Mouse (Mus musculus) hindbrain, embryonic 15.5 days (tissue): Measurements from ENCODE around the gene Wdr83. TPM values are rescaled to one million over a fixed set of nuclear protein-coding genes. Genes with fewer than 3 reads are reported as not detected.
A peak's percentile ranks its signal among the peaks of the same experiment; 100 is the strongest.

Source experiments
- ATAC-seq: fragments of 200-750 bp; cut with Nextera tagmentation; 2 replicates; pipeline ENCODE4 v1.8.0; 2017; ENCODE audit warnings: low read depth, moderate number of reproducible peaks, moderate TSS enrichment; ENCODE audit not compliant: low FRiP score
- H3K27ac ChIP-seq: fragments of 300-500 bp; sonication (generic); replicated peaks from 2 replicates; pipeline ENCODE4 v1.5.1; 2015; ENCODE audit warnings: mild to moderate bottlenecking, inconsistent platforms
- H3K27me3 ChIP-seq: fragments of 300-500 bp; sonication (generic); 2 replicates; pipeline ENCODE4 v1.6.1; 2015; ENCODE audit warnings: control low read depth, inconsistent platforms
- H3K36me3 ChIP-seq: fragments of 300-500 bp; sonication (generic); 2 replicates; pipeline ENCODE4 v1.6.1; 2015; ENCODE audit warnings: control low read depth, inconsistent platforms
- H3K4me1 ChIP-seq: fragments of 300-500 bp; sonication (generic); replicated peaks from 2 replicates; pipeline ENCODE4 v1.6.1; 2015; ENCODE audit warnings: control low read depth, inconsistent platforms
- H3K4me2 ChIP-seq: fragments of 300-500 bp; sonication (generic); 2 replicates; pipeline ENCODE4 v1.6.1; 2015; ENCODE audit warnings: moderate library complexity, mild to moderate bottlenecking, inconsistent platforms
- H3K4me3 ChIP-seq: fragments of 300-500 bp; sonication (generic); 2 replicates; pipeline ENCODE4 v1.5.1; 2015; ENCODE audit warnings: mild to moderate bottlenecking, inconsistent platforms
- H3K9ac ChIP-seq: fragments of 300-500 bp; sonication (generic); 2 replicates; pipeline ENCODE4 v1.6.1; 2015; ENCODE audit warnings: inconsistent platforms
- H3K9me3 ChIP-seq: fragments of 300-500 bp; sonication (generic); 2 replicates; pipeline ENCODE4 v1.6.1; 2016; ENCODE audit warnings: control low read depth, inconsistent platforms
- WGBS: fragments of 180-500 bp; shearing (Covaris S2); methylation state at CpG from one replicate; pipeline ENCODE4 v1.1.7; 2015; 5-methylcytosine and 5-hydroxymethylcytosine counted together
- polyA plus RNA-seq: library from polyadenylated mRNA; unstranded; fragments of >200 nt; fragmentation: Nextera tagmentation; extraction: Ambion mirVana; gene quantifications from 2 replicates; pipeline ENCODE4 v1.2.1, GENCODE M21; 2015

Gene Wdr83
- polyA plus RNA-seq, 1 experiment from 2014 or later = 47.2 TPM

DNA sequence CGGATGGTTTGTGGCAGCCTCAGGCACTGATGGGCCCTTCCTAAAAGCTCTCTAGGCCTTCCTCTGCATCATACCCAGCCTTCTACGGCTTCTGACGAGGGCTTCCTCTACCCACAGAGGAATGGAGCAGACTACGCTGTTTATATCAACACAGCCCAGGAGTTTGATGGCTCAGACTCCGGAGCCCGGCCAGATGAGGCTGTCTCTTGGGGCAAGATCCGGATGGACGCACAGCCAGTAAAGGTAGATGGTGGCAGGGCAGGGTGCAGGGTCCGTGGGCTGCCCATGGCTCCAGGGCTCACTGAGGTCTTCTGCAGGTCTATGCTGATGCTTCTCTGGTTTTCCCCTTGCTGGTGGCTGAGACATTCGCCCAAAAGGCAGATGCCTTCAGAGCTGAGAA, 6.5 kb downstream of the Wdr83 start:
- H3K4me3 ChIP-seq = no peak overlapping the region
- ATAC-seq = no peak
- H3K36me3 ChIP-seq = peaks cover 47% of the 10 kb centered on the region
- WGBS = 96% methylated on average over 10 of the region's 10 CpGs
- no peaks in the 10 kb centered on the region for H3K9me3 ChIP-seq
- no peaks in the 10 kb centered on the region for H3K27me3 ChIP-seq
- H3K4me1 ChIP-seq = peaks cover 24% of the 10 kb centered on the region
- H3K4me2 ChIP-seq = no peak overlapping the region
- H3K27ac ChIP-seq = no peak overlapping the region
- no peak overlapping the region for H3K9ac ChIP-seq

DNA sequence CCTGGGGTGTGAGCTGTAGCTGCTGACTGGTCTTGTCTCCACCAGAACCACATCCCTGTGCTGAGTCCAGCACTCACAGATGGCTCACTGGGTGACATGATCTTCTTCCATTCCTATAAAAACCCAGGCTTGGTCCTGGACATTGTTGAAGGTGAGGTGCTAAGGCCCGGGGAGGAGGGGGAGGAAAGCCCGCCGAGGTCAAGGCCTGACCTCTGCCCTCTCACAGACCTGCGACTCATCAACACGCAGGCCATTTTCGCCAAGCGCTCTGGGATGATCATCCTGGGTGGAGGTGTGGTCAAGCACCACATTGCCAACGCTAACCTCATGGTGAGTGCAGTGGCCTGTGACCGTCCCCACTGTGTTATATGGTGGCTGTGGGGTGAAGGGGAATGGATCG, 6.9 kb downstream of the Wdr83 start:
- ATAC-seq = no peak
- no peaks in the 10 kb centered on the region for H3K27me3 ChIP-seq
- H3K9me3 ChIP-seq = no peaks in the 10 kb centered on the region
- WGBS = 89% methylated on average over 10 of the region's 10 CpGs
- H3K27ac ChIP-seq = no peak overlapping the region
- H3K4me3 ChIP-seq = no peak overlapping the region
- H3K9ac ChIP-seq = no peak overlapping the region
- H3K36me3 ChIP-seq = peaks cover 47% of the 10 kb centered on the region
- H3K4me2 ChIP-seq = no peak overlapping the region
- peaks cover 21% of the 10 kb centered on the region for H3K4me1 ChIP-seq

DNA sequence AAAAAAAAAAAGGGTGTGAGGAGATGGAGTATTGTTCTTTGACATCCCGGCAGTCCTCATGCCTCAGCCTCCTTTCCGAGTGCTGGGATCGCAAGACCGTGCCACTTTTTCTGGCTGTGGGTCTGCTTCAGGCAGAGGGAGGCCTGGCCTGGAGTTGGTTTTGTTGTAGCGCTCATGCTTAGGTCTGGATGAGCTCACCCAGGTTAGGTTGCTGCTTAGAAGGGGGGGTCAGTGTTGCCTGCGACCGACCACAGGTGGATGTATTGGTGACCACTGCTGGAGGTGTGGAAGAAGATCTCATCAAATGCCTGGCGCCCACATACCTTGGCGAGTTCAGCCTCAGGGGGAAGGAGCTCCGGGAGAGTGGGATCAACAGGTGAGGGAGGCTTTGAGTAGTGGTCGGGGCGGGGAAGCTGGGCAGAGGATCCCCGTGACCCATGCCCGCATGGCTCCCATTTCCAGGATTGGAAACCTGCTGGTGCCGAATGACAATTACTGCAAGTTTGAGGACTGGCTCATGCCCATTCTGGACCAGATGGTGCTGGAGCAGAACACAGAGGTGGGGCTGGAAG, 8.0 kb downstream of the Wdr83 start:
- WGBS = 95% methylated on average over 15 of the region's 15 CpGs

DNA sequence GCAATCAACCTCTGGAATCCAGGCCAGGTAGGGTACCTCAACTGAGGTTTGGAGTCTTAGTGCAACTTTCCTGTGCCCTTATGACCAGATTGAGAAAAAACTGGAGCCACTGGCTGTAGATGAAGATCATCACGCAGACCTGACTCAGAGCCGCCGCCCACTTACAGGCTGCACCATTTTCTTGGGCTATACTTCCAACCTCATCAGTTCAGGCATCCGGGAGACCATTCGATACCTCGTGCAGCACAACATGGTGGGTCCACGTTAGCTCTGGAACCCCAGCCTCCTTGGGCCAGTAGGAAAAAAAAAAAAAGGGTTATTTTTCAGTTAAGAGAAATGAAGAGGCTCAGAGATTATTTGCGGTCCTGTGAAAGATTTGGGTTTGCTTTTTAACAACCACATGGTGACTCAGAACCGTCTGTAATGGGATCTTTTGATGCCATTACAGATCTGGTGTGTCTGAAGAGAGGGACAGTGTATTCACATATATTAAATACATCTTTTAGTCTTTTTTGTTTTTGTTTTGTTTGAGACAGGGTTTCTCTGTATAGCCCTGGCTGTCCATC, 8.7 kb downstream of the Wdr83 start:
- Histone ChIP-seq H3K4me1 (peaks cover 21% of the 10 kb centered on the region), H3K27ac (peak overlapping the region; percentile 95), H3K36me3 (peaks cover 38% of the 10 kb centered on the region), H3K9me3 (no peaks in the 10 kb centered on the region), H3K4me3 (peak overlapping the region; percentile 90), H3K27me3 (no peaks in the 10 kb centered on the region), H3K9ac (peak overlapping the region; percentile 79), H3K4me2 (peak overlapping the region; percentile 79)
- ATAC-seq = no peak
- WGBS = 43% methylated on average over 9 of the region's 9 CpGs

More for the DNA sequence above, 8.0 kb downstream of the Wdr83 start:
- H3K9me3 ChIP-seq = no peaks in the 10 kb centered on the region
- ATAC-seq = no peak
- H3K36me3 ChIP-seq = peaks cover 40% of the 10 kb centered on the region
- H3K9ac ChIP-seq = no peak overlapping the region
- H3K27me3 ChIP-seq = no peaks in the 10 kb centered on the region
- no peak overlapping the region for H3K4me3 ChIP-seq
- peak overlapping the region; percentile 79; the same call in 1 of the 2 replicates for H3K4me2 ChIP-seq
- H3K4me1 ChIP-seq = peaks cover 21% of the 10 kb centered on the region
- no peak overlapping the region for H3K27ac ChIP-seq

DNA sequence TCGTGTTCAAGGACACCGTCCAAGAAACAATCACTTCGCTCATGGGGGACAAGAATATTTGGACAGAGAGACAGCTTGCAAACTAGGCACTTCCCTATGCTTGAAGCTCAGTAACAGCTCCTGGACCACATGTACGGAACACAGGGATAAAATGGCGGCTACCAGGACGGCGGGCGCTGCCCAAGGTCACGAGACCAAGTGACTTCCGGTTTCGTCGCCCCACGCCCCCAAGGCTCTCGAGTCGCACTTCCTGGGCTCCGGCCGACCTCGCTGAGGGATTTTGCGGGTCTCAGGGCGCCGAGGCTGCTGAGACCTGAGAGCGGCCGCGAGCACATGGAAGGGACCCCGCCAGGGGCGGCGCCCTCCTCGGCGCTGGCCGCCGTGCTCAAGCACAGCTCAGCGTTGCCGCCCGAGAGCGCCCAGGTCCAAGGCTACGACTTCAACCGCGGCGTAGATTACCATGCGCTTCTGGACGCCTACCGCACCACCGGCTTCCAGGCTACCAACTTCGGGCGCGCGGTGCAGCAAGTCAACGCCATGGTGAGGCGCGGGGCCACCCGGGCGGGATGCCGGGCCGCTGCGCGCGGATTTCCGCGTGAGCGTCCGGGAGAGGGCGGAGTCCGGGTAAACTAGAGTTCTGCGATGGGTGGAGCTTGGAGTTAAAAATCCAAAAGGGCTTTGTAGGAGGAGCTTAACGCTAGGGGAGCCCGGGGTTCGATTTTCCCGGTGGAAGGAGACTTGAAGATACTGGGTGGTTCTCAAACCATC, 9.4 kb downstream of the Wdr83 start, which contains the start of gene Dhps:
Gene Dhps, plus strand, starts transcription at position 244 of the 768 bp plus-strand sequence.
- peaks cover 21% of the 10 kb centered on the region for H3K4me1 ChIP-seq
- peak within 1 kb of the TSS; percentile 79 for H3K4me2 ChIP-seq
- H3K36me3 ChIP-seq = peaks cover 38% of the 10 kb centered on the region
- ATAC-seq = peak; percentile 89
- no peaks in the 10 kb centered on the region for H3K27me3 ChIP-seq
- H3K4me3 ChIP-seq = peak within 1 kb of the TSS; percentile 90
- no peaks in the 10 kb centered on the region for H3K9me3 ChIP-seq
- WGBS = under 1% methylated on average over 68 of the region's 68 CpGs
- peak within 1 kb of the TSS; percentile 95 for H3K27ac ChIP-seq
- peak within 1 kb of the TSS; percentile 79 for H3K9ac ChIP-seq

DNA sequence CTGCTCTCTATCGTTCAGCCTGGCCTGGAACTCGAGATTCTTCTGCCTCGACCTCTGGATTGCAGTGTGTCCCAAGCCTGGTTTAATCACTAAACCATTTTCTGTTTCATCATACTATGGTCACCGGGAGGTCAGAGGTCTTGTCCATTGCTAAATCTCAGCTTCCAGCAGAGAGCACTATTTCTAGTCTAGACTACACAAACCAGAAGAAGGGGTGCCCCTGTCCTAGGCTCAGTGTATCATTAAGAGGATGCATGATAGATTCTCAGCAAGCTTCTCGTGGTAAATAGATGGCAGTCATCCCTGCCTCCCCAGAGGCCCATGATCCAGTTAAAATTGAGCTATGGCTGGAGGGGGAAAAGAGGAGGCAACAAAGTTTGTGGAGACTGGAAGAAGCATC, 10.1 kb downstream of the Wdr83 start:
- H3K9me3 ChIP-seq = no peaks in the 10 kb centered on the region
- 82% methylated on average over 5 of the region's 5 CpGs for WGBS
- H3K36me3 ChIP-seq = peaks cover 38% of the 10 kb centered on the region
- peak overlapping the region; percentile 95 for H3K27ac ChIP-seq
- no peak for ATAC-seq
- H3K4me2 ChIP-seq = peak overlapping the region; percentile 79
- H3K9ac ChIP-seq = no peak overlapping the region
- H3K27me3 ChIP-seq = no peaks in the 10 kb centered on the region
- H3K4me1 ChIP-seq = peaks cover 21% of the 10 kb centered on the region
- H3K4me3 ChIP-seq = peak overlapping the region; percentile 90

DNA sequence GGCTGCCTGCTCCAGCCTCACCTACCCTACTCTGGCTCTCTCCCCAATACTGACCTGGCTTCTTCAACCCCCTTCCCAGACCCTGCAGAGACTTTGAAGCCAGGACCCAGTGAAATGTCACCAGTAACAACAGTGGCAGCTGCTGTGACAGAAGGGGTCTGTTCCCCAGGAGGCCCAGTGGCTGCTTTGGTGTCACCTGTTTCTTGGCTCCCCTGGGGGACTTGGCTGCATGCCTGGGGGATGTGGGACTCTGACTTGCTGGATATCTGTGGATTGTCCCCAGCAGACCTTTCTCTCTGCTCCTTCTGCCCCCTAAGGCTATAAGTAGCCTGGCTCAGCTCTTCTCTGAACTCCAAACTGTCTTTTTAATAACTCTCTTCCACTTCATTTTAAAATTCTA, 13.1 kb downstream of the Wdr83 start, which contains the start of gene Gm5741:
Gene Gm5741, minus strand, starts transcription at position 1 of the 400 bp plus-strand sequence.
- Histone ChIP-seq H3K4me2 (no peak within 1 kb of the TSS), H3K9ac (no peak within 1 kb of the TSS), H3K27me3 (no peaks in the 10 kb centered on the region), H3K4me3 (no peak within 1 kb of the TSS), H3K27ac (no peak within 1 kb of the TSS), H3K36me3 (peaks cover 30% of the 10 kb centered on the region), H3K9me3 (no peaks in the 10 kb centered on the region), H3K4me1 (peaks cover 17% of the 10 kb centered on the region)
- no peak for ATAC-seq

DNA sequence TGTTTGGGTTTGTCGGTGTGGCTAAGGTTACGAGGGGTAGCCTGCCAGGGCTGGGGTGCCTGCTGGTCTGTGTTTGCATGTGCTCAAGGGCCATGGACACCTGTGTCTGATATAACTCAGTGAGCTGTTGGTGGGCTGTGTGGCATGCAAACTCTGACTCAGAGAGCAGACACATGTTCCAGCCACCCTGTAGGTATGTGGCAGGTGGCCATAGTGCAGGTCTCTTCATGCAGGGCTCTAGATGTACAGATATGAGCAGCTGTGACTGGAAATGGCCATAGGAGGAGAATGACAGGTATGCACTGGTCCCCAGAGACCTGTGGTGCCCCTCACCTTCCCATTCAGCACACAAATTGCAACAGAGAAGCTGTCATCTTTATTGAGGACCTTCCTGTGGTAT, 14.0 kb downstream of the Wdr83 start:
- Histone ChIP-seq H3K9ac (no peak overlapping the region), H3K36me3 (peaks cover 30% of the 10 kb centered on the region), H3K27ac (no peak overlapping the region)

DNA sequence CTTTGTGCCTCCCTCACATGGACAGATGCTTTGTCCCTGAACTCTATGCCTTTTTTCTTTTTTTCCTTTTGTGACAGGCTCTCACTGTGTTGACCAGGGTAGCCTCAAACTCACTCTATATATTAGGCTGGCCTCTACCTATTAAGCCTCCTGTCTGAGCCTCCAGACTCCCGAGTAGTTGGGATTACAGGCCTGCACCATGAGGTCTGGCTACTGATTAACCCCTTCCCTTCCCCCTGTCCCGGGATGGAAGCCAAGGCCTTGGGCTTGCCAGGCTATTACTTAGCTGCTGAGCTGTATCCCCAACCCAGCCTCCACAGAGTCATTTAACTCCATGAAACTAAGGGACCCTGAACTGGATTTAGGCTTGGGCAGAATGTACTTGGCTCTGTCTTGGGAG, 15.9 kb downstream of the Wdr83 start:
- Histone ChIP-seq H3K4me2 (no peak overlapping the region), H3K27me3 (no peaks in the 10 kb centered on the region), H3K9ac (no peak overlapping the region), H3K36me3 (peaks cover 30% of the 10 kb centered on the region), H3K27ac (no peak overlapping the region), H3K9me3 (no peaks in the 10 kb centered on the region), H3K4me1 (peaks cover 22% of the 10 kb centered on the region), H3K4me3 (no peak overlapping the region)
- 34% methylated on average over 2 of the region's 2 CpGs for WGBS
- ATAC-seq = no peak

More for the DNA sequence above, 14.0 kb downstream of the Wdr83 start:
- Histone ChIP-seq H3K4me2 (no peak overlapping the region), H3K4me3 (no peak overlapping the region), H3K9me3 (no peaks in the 10 kb centered on the region), H3K27me3 (no peaks in the 10 kb centered on the region), H3K4me1 (peaks cover 13% of the 10 kb centered on the region)
- ATAC-seq = no peak
- 97% methylated on average over 2 of the region's 2 CpGs for WGBS

DNA sequence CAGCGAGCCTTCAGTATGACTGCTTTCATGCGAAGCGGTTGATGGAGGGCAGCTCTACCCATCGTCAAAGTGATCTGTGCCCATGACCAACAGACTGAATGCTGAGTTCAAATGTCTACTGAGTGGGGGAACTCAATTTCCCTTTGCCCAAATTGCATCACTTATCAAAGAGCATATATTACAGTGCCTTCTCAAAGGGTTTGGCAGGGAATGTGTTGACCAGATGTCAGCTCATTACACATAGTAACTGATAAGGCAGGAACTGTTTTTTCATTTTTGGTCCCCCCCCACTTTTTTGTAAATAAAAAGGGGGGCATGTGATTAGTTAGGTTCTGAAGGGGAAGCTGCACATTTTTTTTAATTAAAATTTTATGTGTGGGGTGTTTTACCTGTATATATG, 18.5 kb downstream of the Wdr83 start:
- no peaks in the 10 kb centered on the region for H3K9me3 ChIP-seq
- 97% methylated on average over 4 of the region's 4 CpGs for WGBS
- no peak overlapping the region for H3K27ac ChIP-seq
- no peak overlapping the region for H3K4me3 ChIP-seq
- H3K4me2 ChIP-seq = no peak overlapping the region
- no peak for ATAC-seq
- no peak overlapping the region for H3K9ac ChIP-seq
- peaks cover 26% of the 10 kb centered on the region for H3K4me1 ChIP-seq
- H3K27me3 ChIP-seq = no peaks in the 10 kb centered on the region
- peaks cover 28% of the 10 kb centered on the region for H3K36me3 ChIP-seq

DNA sequence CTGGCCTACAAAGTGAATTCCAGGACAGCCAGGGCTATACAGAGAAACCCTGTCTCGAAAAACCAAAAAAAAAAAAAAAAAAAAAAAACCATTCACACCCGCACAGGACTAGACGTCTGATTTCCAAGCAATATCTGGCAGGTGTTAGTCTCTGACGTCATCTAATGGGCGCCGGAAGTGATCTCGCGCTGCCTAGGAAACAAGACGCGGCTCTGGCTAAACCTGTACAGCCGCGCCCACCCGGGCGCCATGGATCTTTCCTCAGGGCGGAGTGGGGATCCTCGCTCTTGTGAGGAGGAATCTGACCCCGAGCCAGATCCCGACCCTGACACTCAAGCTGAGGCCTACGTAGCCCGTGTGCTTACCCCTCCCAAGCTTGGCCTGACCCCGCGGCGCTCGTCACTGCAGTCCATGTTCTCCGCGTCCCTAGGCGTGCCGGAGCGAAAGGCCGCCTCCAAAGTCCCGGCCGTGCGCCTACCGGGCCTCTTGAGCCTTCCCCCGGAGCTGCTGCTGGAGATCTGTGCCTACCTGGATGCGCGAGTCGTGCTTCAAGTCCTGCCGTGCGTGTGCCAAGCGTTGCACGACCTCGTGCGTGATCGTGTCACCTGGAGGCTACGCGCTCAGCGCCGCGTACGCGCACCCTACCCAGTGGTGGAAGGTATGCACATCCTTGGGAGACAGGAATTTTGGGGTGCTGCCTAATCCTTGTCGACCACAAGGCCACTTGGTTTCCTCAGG, 21.1 kb downstream of the Wdr83 start, which contains the start of gene Fbxw9:
Gene Fbxw9, plus strand, starts transcription at position 177 of the 738 bp plus-strand sequence.
- peak within 1 kb of the TSS; percentile 85 for H3K27ac ChIP-seq
- peak; percentile 92 for ATAC-seq
- peak within 1 kb of the TSS; percentile 92 for H3K9ac ChIP-seq
- H3K4me1 ChIP-seq = peaks cover 26% of the 10 kb centered on the region
- H3K4me2 ChIP-seq = peak within 1 kb of the TSS; percentile 77
- H3K27me3 ChIP-seq = no peaks in the 10 kb centered on the region
- no peaks in the 10 kb centered on the region for H3K9me3 ChIP-seq
- H3K36me3 ChIP-seq = peaks cover 25% of the 10 kb centered on the region
- peak within 1 kb of the TSS; percentile 97 for H3K4me3 ChIP-seq
- under 1% methylated on average over 52 of the region's 53 CpGs for WGBS
